Mouse (Mus musculus): ENCODE results near the gene Ddx4.

DNA sequence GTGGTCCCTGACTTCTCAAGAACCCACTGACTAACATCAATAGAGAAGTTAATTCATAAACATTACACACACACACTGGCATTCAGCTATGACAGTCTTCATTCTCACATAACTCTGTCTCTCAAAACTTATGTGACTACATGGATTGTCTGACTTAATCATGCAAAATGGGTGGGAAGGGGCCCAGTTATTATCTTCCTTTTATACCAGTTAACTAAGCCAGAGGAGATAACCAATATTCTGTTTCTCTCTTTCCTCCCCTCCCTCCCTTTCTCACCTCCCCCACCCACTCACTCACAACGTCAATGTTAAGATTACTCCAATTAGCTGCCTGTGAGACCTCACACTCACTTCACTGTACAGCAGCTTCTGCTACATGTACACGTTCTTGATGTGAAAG, 62.0 kb downstream of the Ddx4 start:
- TF ChIP-seq POLR2A (IDR thresholded peaks at IDR 0.05; ENCODE audit: low read depth, low read length) (no peak), CTCF (IDR thresholded peaks at IDR 0.05; ENCODE audit: borderline replicate concordance, insufficient read depth, low read length) (no peak)
